10 mouse cellular contexts compared by ENCODE assay signal in genomic region chr6:32590979-32591758, GRCm38 (mm10). TPM values are rescaled to one million over a fixed set of nuclear protein-coding genes. Genes with fewer than 3 reads are reported as not detected.
DNase-seq lines count a peak whose midpoint lies in the region; ATAC-seq lines count a peak whose summit lies in the region.
"Had no signal": no experiment of that assay in that cellular context is flagged by ENCODE, and none has a peak within 500 bp of the region (broad histone marks: within the 10 kb centered on the region; RNA-seq: fewer than 3 reads in every experiment).

No protein-coding gene starts in this region.

- DNase-seq in spleen, postnatal 10 days (ENCODE audit: low spot score in 2 of 2) = peak; percentile 16 to 61
- no peak for DNase-seq in spleen, adult 12 weeks (ENCODE audit: low spot score)
- DNase-seq in cerebellum, adult 18-20 months = peak; percentile 81 to 87
- peak; percentile 82 for DNase-seq in gastrocnemius, postnatal 10 days
- peak; percentile 59 for DNase-seq in ovary, postnatal 36 days (ENCODE audit: low spot score)

- H3K4me1 ChIP-seq in kidney, embryonic 16.5 days (ENCODE audit: insufficient read depth, low read length) = peaks cover 13% of the 10 kb centered on the region
- peaks cover 20% of the 10 kb centered on the region for H3K4me1 ChIP-seq in limb, embryonic 13.5 days

- no peaks in the 10 kb centered on the region for H3K36me3 ChIP-seq in kidney, embryonic 16.5 days (ENCODE audit: insufficient read depth, low read length)
- H3K36me3 ChIP-seq in limb, embryonic 13.5 days = no peaks in the 10 kb centered on the region
- H3K36me3 ChIP-seq: embryonic facial prominence, embryonic 13.5 days; neural tube, embryonic 13.5 days had no signal

- H3K27me3 ChIP-seq in kidney, embryonic 16.5 days (ENCODE audit: insufficient read depth, low read length) = peaks cover 42% of the 10 kb centered on the region
- peaks cover 67% of the 10 kb centered on the region for H3K27me3 ChIP-seq in limb, embryonic 13.5 days

- no peak overlapping the region for H3K4me3 ChIP-seq in kidney, embryonic 16.5 days (ENCODE audit: low read length)
- no peak overlapping the region for H3K4me3 ChIP-seq in limb, embryonic 13.5 days
- H3K4me3 ChIP-seq: embryonic facial prominence, embryonic 13.5 days; neural tube, embryonic 13.5 days had no signal

- no peak overlapping the region for H3K9ac ChIP-seq in kidney, embryonic 16.5 days (replicated peaks; ENCODE audit: low read length)
- no peak overlapping the region for H3K9ac ChIP-seq in limb, embryonic 13.5 days
- H3K9ac ChIP-seq: embryonic facial prominence, embryonic 13.5 days; neural tube, embryonic 13.5 days had no signal

- 34% methylated on average over 13 of the region's 13 CpGs for WGBS in kidney, embryonic 16.5 days
- 26% methylated on average over 13 of the region's 13 CpGs for WGBS in limb, embryonic 13.5 days

- H3K9me3 ChIP-seq in kidney, embryonic 16.5 days (ENCODE audit: low read length) = no peaks in the 10 kb centered on the region
- no peaks in the 10 kb centered on the region for H3K9me3 ChIP-seq in limb, embryonic 13.5 days
- H3K9me3 ChIP-seq: embryonic facial prominence, embryonic 13.5 days; neural tube, embryonic 13.5 days had no signal

- peak; percentile 40; the same call in 1 of the 2 replicates for ATAC-seq in kidney, embryonic 16.5 days (ENCODE audit: low FRiP score, low TSS enrichment)
- ATAC-seq in limb, embryonic 13.5 days (ENCODE audit: low FRiP score, low read depth) = 0 out of 2 replicates have a peak, but pooled peaks have one; percentile 41
- no peak for ATAC-seq in erythroblast, adult 5-6 weeks (replicated peaks; ENCODE audit: low FRiP score, poor library complexity, severe bottlenecking)

- no peak overlapping the region for H3K27ac ChIP-seq in kidney, embryonic 16.5 days (ENCODE audit: low read length)
- H3K27ac ChIP-seq in limb, embryonic 13.5 days = no peak overlapping the region
- H3K27ac ChIP-seq: embryonic facial prominence, embryonic 13.5 days; neural tube, embryonic 13.5 days had no signal

- H3K4me2 ChIP-seq in kidney, embryonic 16.5 days (replicated peaks; ENCODE audit: low read depth, low read length) = no peak overlapping the region
- H3K4me2 ChIP-seq in limb, embryonic 13.5 days (replicated peaks) = no peak overlapping the region
- H3K4me2 ChIP-seq: embryonic facial prominence, embryonic 13.5 days; neural tube, embryonic 13.5 days had no signal

RNA-seq across cellular contexts. Expression of gene Plxna4, which starts 3.2 kb away (rescaled TPM):
- 1 to 10 TPM; 6.2 to 6.4 TPM for total RNA-seq in gastrocnemius, postnatal 10 days (2021)
- polyA plus RNA-seq in kidney, embryonic 16.5 days (2015; fragmentation: Nextera tagmentation; extraction: Ambion mirVana) = 1.2 and 1.5 TPM in 2 replicates
- 3.7 and 3.9 TPM in 2 replicates for polyA plus RNA-seq in limb, embryonic 13.5 days (2015; fragmentation: Nextera tagmentation; extraction: Ambion mirVana)
- not detected in 2 replicates for total RNA-seq in erythroblast, adult 5-6 weeks (2015; ENCODE audit: low replicate concordance)
- 0.09 TPM in 1 of 2 replicates, not detected in the other for total RNA-seq in erythroblast, adult 5-6 weeks (2017; ENCODE audit: low replicate concordance)

Comparison
In these comparisons a context has a peak if more than half of its experiments do, and no peak if none do; other contexts are left out.
1. RNA of gene Plxna4, which starts 3.2 kb away (total RNA-seq): 6.2 to 6.4 TPM in gastrocnemius, postnatal 10 days; 0.09 TPM in erythroblast, adult 5-6 weeks; every median in the first group is over 4 times any median in the second.